Mouse (Mus musculus) megakaryocyte, embryonic 14.5 days (primary cell): ENCODE results near the gene Evl. TPM values are rescaled to one million over a fixed set of nuclear protein-coding genes. Genes with fewer than 3 reads are reported as not detected.

Experiments
- H3K27me3 ChIP-seq: replicated peaks from 2 replicates; pipeline ENCODE3; 2012; ENCODE audit warnings: inconsistent platforms
- H3K36me3 ChIP-seq: replicated peaks from 2 replicates; pipeline ENCODE3; 2012; ENCODE audit warnings: low read length, inconsistent platforms, mixed read lengths
- H3K4me1 ChIP-seq: 2 replicates; pipeline ENCODE4 v1.6.1; 2012; ENCODE audit warnings: inconsistent platforms
- H3K4me3 ChIP-seq: replicated peaks from 2 replicates; pipeline ENCODE3; 2012; ENCODE audit warnings: moderate library complexity, mild to moderate bottlenecking, inconsistent platforms
- H3K9me3 ChIP-seq: 2 replicates; pipeline ENCODE4 v1.6.1; 2012; ENCODE audit warnings: inconsistent platforms
- FLI1 ChIP-seq: IDR thresholded peaks from 2 replicates; pipeline ENCODE4 v1.6.1; 2012; ENCODE audit warnings: low read length, inconsistent platforms, mixed read lengths
- GATA1 ChIP-seq: IDR thresholded peaks from 3 replicates; pipeline ENCODE4 v1.6.1; 2012; ENCODE audit warnings: mixed read lengths, low read length, inconsistent platforms, borderline replicate concordance
- polyA plus RNA-seq: library from polyadenylated mRNA; stranded (reverse); fragments of >175 nt; gene quantifications from 2 replicates; pipeline ENCODE4 v1.2.3, GENCODE M21; 2012; ENCODE audit warnings: low replicate concordance; ENCODE audit not compliant: insufficient read depth

Evl gene
- polyA plus RNA-seq, 1 experiment = 77.2 TPM

DNA sequence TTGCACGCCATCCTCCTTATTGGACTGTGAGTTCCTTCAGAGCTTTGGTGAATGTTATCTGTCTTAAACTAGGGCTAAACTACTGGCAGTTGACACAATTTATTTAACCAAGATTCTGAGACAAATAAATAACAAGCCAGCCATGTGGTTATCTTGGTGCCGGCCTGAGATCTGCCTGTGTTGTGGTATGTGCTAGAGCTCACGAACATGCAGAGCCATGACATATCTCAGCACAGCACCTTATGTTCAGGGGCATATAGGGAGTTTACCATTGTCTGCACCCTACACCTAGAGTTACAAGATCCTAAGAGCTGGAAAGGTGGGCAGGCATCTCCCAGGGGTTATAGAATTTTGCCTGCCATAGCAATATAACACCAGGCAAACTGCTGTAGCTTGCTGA lies 54.9 kb downstream of the Evl start:
- Histone ChIP-seq H3K36me3 (no peaks in the 10 kb centered on the region), H3K4me1 (peaks cover 10% of the 10 kb centered on the region; the same call in 1 of the 2 replicates), H3K27me3 (peaks cover 18% of the 10 kb centered on the region), H3K9me3 (no peaks in the 10 kb centered on the region), H3K4me3 (no peak overlapping the region)
- no peak for TF ChIP-seq FLI1
- no peak for TF ChIP-seq GATA1

DNA sequence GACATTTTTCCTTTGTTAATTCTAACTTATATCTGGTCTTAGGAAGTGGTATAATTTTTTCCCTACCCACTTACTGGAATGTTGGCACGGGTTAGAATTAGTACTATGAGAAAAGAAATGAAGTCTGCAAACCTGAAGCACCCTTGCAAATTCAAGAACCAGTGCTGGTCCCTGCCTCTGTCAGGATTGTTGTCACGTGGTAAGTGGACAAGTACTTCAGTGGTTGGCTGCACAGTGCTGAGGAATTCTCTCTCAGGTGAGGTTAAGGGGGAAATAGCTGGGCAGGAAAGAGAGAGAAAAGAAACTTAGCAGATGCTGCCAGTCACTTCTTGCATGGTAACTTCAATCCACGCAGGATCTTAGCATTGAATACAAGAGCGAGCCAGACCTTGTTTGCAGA lies 55.7 kb downstream of the Evl start:
- TF ChIP-seq FLI1 = no peak
- TF ChIP-seq GATA1 = no peak
- Histone ChIP-seq H3K36me3 (no peaks in the 10 kb centered on the region), H3K4me3 (no peak overlapping the region), H3K27me3 (peaks cover 17% of the 10 kb centered on the region), H3K4me1 (peaks cover 16% of the 10 kb centered on the region; the same call in 1 of the 2 replicates), H3K9me3 (no peaks in the 10 kb centered on the region)

DNA sequence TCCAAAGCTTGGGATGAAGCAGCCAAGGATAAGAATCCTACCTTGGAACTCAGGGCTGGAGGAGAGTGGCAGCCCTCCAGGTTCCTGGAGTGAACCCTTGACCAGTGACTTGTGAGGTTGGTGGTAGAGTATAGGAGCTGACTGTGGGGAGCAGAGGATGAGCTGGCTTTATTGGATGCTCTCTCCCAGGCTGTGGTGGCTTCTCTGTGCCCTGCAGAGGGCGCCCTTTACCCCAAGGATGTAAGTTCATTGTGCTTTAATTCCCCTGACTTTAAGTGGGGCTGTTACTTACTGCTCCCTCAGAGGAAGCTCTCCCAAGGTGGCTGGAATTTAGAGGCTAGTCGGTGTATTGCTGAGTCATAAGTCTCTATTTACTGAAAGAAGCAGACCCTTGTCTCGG lies 58.6 kb downstream of the Evl start:
- H3K27me3 ChIP-seq = peaks cover 12% of the 10 kb centered on the region
- H3K9me3 ChIP-seq = no peaks in the 10 kb centered on the region
- H3K36me3 ChIP-seq = no peaks in the 10 kb centered on the region
- peaks cover 12% of the 10 kb centered on the region; the same call in 1 of the 2 replicates for H3K4me1 ChIP-seq
- no peak overlapping the region for H3K4me3 ChIP-seq
- no peak for TF ChIP-seq FLI1
- TF ChIP-seq GATA1 = no peak

DNA sequence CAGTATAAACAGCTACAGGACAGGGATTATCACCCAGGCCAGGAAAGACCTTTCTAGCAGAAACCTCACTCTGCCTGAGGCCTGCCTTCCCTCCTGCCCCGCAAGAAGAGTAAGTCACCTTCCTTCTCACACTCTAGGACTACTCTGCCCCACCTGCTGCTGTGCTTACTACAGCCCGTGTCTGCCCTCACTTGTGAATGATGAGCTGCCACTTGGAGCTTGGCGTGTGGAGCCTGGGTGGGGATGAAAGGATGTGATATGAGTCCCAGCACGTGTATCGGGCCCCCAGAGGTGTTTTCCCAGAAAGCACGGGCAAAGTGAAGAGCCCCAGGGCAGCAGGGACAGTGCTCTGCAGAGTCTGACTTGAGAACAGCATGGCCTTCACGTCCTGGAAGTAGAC lies 63.0 kb downstream of the Evl start:
- no peaks in the 10 kb centered on the region for H3K9me3 ChIP-seq

DNA sequence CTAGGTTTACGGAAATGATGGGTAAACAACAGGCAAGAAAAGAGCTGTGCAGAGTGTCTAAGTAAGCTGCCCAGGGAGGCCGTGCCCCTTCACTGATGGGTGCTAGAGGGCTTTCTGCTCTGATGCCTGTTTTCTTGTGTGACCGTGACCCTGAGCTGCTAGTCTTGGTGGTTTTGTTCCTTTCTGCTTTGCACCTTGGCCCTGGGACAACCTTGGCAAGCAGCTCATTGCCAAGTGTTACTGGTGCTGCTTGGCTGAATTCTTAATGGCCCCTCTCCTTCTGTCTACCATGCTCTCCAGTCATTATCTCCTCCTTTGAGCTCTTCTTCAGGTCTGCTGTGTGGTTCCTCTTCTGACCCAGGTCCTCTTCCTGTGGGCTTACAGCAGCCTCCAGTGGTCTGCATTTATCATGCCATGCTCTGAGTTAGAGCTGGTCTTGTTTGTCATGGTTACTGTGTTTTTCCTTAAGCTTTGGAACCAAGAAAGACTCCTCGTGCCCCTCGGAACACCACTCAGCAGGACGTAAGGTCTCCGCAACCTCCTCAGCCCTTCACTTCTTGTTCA lies 65.4 kb downstream of the Evl start:
- Histone ChIP-seq H3K27me3 (peaks cover 5% of the 10 kb centered on the region), H3K9me3 (no peaks in the 10 kb centered on the region), H3K4me3 (no peak overlapping the region), H3K36me3 (no peaks in the 10 kb centered on the region), H3K4me1 (peaks cover 18% of the 10 kb centered on the region)
- no peak for TF ChIP-seq FLI1
- no peak for TF ChIP-seq GATA1

More for the DNA sequence above, 63.0 kb downstream of the Evl start:
- no peaks in the 10 kb centered on the region for H3K36me3 ChIP-seq
- H3K4me1 ChIP-seq = peaks cover 27% of the 10 kb centered on the region
- H3K4me3 ChIP-seq = no peak overlapping the region
- TF ChIP-seq FLI1 = no peak
- TF ChIP-seq GATA1 = no peak
- peaks cover 4% of the 10 kb centered on the region for H3K27me3 ChIP-seq

DNA sequence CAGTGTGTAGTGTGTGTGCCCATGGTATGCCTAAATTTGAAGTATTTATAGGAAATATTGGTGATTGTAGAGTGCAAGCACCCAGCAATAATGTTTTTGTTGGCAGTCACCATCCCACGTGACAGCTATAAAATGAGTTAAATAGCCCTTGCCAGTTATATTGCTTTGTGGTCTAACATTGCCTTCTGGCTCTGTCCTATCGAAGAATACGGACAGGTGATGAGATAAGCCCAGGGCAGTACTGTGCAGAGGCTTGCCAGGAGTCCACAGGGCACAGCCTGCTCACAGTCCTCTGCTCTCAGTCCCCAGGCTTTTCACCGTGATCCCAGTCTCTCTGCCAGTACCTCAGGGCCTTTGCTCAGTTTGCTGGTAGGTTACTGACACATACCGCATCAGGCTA lies 67.9 kb downstream of the Evl start:
- H3K9me3 ChIP-seq = no peaks in the 10 kb centered on the region
- H3K4me3 ChIP-seq = no peak overlapping the region
- no peaks in the 10 kb centered on the region for H3K36me3 ChIP-seq
- peaks cover 2% of the 10 kb centered on the region for H3K27me3 ChIP-seq
- TF ChIP-seq GATA1 = no peak
- no peak for TF ChIP-seq FLI1
- H3K4me1 ChIP-seq = peaks cover 18% of the 10 kb centered on the region

DNA sequence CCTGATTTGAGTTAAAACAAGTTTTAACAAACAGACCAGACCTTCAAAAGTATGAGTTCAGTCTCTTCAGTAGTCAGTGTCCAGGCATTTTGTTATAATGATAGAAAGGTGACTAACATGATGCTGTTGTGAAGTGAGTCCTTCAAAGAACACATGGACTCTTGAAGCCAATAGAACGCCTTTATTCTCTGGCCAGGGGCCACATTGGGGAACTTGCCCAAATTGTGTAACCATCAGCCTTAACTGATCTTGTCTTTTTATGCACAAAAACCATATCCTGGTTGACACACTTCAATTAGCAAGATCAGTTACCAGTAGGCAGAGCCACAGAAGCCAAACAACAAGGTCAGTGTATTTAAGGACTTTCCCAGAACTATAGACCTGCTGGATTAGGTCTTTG lies 75.0 kb downstream of the Evl start:
- no peaks in the 10 kb centered on the region for H3K9me3 ChIP-seq
- H3K4me3 ChIP-seq = no peak overlapping the region
- H3K4me1 ChIP-seq = peaks cover 35% of the 10 kb centered on the region
- H3K36me3 ChIP-seq = no peaks in the 10 kb centered on the region
- no peak for TF ChIP-seq FLI1
- TF ChIP-seq GATA1 = no peak
- no peaks in the 10 kb centered on the region for H3K27me3 ChIP-seq

DNA sequence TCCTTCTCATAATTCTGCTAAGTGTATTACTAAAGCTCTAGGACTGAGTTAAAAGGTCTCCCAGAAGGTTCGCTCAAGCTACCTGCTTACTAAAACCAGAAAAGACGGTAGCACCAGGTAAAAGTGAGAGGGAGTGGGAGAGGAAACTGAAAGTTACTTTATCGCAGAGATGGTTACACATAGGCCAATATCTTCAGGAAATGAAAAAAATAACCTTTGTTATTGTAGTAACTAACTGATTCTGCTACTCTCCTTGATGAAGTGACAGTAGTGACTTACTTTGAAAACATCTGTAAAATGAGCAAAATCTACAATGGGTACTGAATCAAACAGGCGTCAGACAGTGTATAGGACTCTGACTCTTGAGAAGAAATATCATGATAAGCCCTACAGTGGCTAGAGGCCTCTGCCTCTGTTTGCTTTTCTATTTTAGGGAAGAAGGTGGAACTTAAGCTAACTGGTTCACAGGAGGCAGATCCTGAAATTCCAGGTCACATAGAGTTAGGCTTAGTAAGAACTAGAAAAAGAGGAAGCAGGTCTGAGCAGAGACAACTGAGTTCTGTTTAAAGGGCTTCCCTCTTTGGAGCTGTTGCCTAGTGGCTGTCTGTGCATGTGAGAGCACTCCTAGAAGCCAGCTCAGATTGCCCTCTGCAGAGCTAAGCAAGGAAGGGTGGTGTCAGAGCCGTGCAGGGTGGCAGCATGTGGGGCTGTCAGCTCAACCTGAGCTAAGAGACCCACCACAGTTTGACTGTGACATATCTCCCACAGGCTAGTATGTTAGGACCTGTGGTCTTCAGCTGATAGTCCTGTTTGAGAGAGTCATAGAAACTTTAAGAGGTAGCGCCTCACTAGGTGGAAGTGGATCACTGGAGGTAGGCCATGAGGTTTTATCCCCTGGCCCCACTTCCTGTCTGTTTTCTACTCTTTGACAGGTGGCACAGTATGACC lies 76.5 kb downstream of the Evl start:
- Histone ChIP-seq H3K36me3 (no peaks in the 10 kb centered on the region), H3K4me1 (peaks cover 47% of the 10 kb centered on the region), H3K27me3 (peaks cover 7% of the 10 kb centered on the region), H3K4me3 (no peak overlapping the region), H3K9me3 (no peaks in the 10 kb centered on the region)
- TF ChIP-seq GATA1 (no peak), FLI1 (no peak)

DNA sequence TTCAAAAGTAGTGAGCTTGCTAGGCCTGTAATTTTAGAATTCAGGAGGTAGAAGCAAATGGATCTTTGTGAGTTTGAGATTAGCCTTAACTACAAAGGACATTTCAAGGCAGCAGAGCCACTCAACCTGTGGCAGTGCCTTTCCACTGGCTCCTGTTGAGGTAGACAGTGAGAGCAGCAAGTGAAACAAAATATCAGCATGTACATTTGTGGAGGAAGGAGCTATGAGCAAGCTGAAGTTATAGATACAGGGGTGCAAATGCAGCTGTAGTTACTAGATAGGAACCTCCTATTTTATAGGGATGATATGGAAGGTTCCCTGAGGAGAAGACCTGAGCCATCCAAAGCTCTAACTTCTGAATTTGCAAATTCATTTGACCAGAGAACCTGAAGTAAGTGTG lies 78.0 kb downstream of the Evl start:
- peaks cover 14% of the 10 kb centered on the region for H3K27me3 ChIP-seq
- peaks cover 54% of the 10 kb centered on the region for H3K4me1 ChIP-seq
- no peaks in the 10 kb centered on the region for H3K36me3 ChIP-seq
- TF ChIP-seq GATA1 = no peak
- TF ChIP-seq FLI1 = no peak
- no peak overlapping the region for H3K4me3 ChIP-seq
- H3K9me3 ChIP-seq = no peaks in the 10 kb centered on the region

DNA sequence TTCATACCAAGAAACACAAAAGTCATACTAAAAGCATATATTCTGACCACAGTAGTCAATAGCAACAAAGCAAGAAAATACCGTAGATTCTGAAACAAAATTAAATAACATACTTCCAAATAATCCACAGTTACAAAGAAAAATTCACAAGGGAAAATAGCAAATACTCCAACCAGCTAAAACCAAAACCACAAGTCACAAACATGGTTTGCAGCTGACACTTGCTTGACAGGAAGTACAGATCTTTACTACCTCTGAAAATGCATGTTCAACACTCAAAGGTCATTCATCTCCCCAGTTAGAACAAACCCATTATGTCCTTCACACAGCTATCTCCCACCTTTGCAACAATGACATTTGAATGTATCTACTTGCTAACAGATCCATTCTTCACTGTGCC lies 79.5 kb downstream of the Evl start:
- no peaks in the 10 kb centered on the region for H3K36me3 ChIP-seq
- no peak for TF ChIP-seq GATA1
- no peak for TF ChIP-seq FLI1
- H3K27me3 ChIP-seq = peaks cover 23% of the 10 kb centered on the region
- no peaks in the 10 kb centered on the region for H3K9me3 ChIP-seq
- H3K4me1 ChIP-seq = peaks cover 60% of the 10 kb centered on the region
- H3K4me3 ChIP-seq = no peak overlapping the region
